Comparison of ENCODE assay signal across 10 mouse cellular contexts in genomic region chr3:121762056-121762852, GRCm38 (mm10). TPM values are rescaled to one million over a fixed set of nuclear protein-coding genes. Genes with fewer than 3 reads are reported as not detected.
DNase-seq lines count a peak whose midpoint lies in the region; ATAC-seq lines count a peak whose summit lies in the region.
"Had no signal": no experiment of that assay in that cellular context is flagged by ENCODE, and none has a peak within 500 bp of the region (broad histone marks: within the 10 kb centered on the region; RNA-seq: fewer than 3 reads in every experiment).

No protein-coding gene starts in this region.

- intact Hi-C loops in gastrocnemius, postnatal 36 days (cut with DNase I), result loop anchor here (10.0 kb wide), 1 partner anchor 227 kb away; the partner anchor contains the start of gene Slc44a3

- no peak overlapping the region for H3K27ac ChIP-seq in hindbrain, embryonic 11.5 days (ENCODE audit: low read depth, low read length)
- no peak overlapping the region for H3K27ac ChIP-seq in hindbrain, embryonic 12.5 days
- H3K27ac ChIP-seq: embryonic facial prominence, embryonic 13.5 days had no signal

- WGBS in hindbrain, embryonic 11.5 days, result 65% methylated on average over 4 of the region's 4 CpGs
- WGBS in hindbrain, embryonic 12.5 days, result 65% methylated on average over 4 of the region's 4 CpGs

- no peaks in the 10 kb centered on the region for H3K9me3 ChIP-seq in hindbrain, embryonic 11.5 days (ENCODE audit: control insufficient read depth, low read length)
- no peaks in the 10 kb centered on the region for H3K9me3 ChIP-seq in hindbrain, embryonic 12.5 days (replicated peaks)
- H3K9me3 ChIP-seq: embryonic facial prominence, embryonic 13.5 days had no signal

- DNase-seq in hindbrain, embryonic 11.5 days (ENCODE audit: low spot score), result peak; percentile 48
- DNase-seq in MEL-GATA-1-ER (ENCODE audit: extremely low read depth, low read depth), result peak; percentile 20
- DNase-seq in lung, postnatal 36 days, result peak; percentile 39
- no peak for DNase-seq in c-Kit-positive CD71-positive TER-119-positive erythroid progenitor cells, embryonic 14.5 days (ENCODE audit: low spot score)
- no peak for DNase-seq in gastrocnemius, postnatal 36 days
- no peak for DNase-seq in layer of hippocampus, adult 11-12 months (ENCODE audit: low spot score)

- no peak overlapping the region for H3K9ac ChIP-seq in hindbrain, embryonic 11.5 days (ENCODE audit: low read depth, low read length)
- H3K9ac ChIP-seq in hindbrain, embryonic 12.5 days, result no peak overlapping the region
- H3K9ac ChIP-seq: embryonic facial prominence, embryonic 13.5 days had no signal

- no peak overlapping the region for H3K4me3 ChIP-seq in hindbrain, embryonic 11.5 days (ENCODE audit: low read depth, low read length)
- H3K4me3 ChIP-seq in hindbrain, embryonic 12.5 days, result no peak overlapping the region
- H3K4me3 ChIP-seq: embryonic facial prominence, embryonic 13.5 days; myocyte had no signal

- no peaks in the 10 kb centered on the region for H3K4me1 ChIP-seq in hindbrain, embryonic 11.5 days (replicated peaks; ENCODE audit: control insufficient read depth, insufficient read depth, low read length)
- no peaks in the 10 kb centered on the region for H3K4me1 ChIP-seq in hindbrain, embryonic 12.5 days
- H3K4me1 ChIP-seq: embryonic facial prominence, embryonic 13.5 days had no signal

- ATAC-seq in hindbrain, embryonic 11.5 days (ENCODE audit: low FRiP score), result no peak
- no peak for ATAC-seq in hindbrain, embryonic 12.5 days (ENCODE audit: low FRiP score)
- 0 out of 2 replicates have a peak, but pooled peaks have one; percentile 49 for ATAC-seq in erythroid progenitor cell, adult 5-6 weeks (replicated peaks; ENCODE audit: low FRiP score, poor library complexity, severe bottlenecking)

- H3K36me3 ChIP-seq in hindbrain, embryonic 11.5 days (ENCODE audit: control insufficient read depth, insufficient read depth, low read length), result no peaks in the 10 kb centered on the region
- H3K36me3 ChIP-seq in hindbrain, embryonic 12.5 days, result peaks cover 41% of the 10 kb centered on the region

- H3K27me3 ChIP-seq in hindbrain, embryonic 11.5 days (ENCODE audit: control insufficient read depth, insufficient read depth, low read length), result no peaks in the 10 kb centered on the region
- no peaks in the 10 kb centered on the region for H3K27me3 ChIP-seq in hindbrain, embryonic 12.5 days
- H3K27me3 ChIP-seq: embryonic facial prominence, embryonic 13.5 days had no signal

- no peak overlapping the region for H3K4me2 ChIP-seq in hindbrain, embryonic 11.5 days (replicated peaks; ENCODE audit: low read depth, low read length)
- no peak overlapping the region for H3K4me2 ChIP-seq in hindbrain, embryonic 12.5 days (replicated peaks)
- H3K4me2 ChIP-seq: embryonic facial prominence, embryonic 13.5 days had no signal

RNA-seq across cellular contexts. Expression of gene F3, which starts 38.9 kb away (rescaled TPM):
- polyA plus RNA-seq in hindbrain, embryonic 11.5 days (2014; fragmentation: Nextera tagmentation; extraction: Ambion mirVana), result 11.7 and 13.6 TPM in 2 replicates
- 6.5 and 7.6 TPM in 2 replicates for polyA plus RNA-seq in hindbrain, embryonic 12.5 days (2016; fragmentation: Nextera tagmentation; extraction: Ambion mirVana)
- total RNA-seq in erythroid progenitor cell, adult 5-6 weeks (2015; ENCODE audit: low replicate concordance), result not detected in 2 replicates
- not detected in 2 replicates for total RNA-seq in erythroid progenitor cell, adult 5-6 weeks (2017; ENCODE audit: low replicate concordance)
- total RNA-seq in gastrocnemius, postnatal 36 days (2021), result 1 to 10 TPM; 4.7 to 5.0 TPM

RNA-seq across cellular contexts. Expression of gene Abcd3, which starts 52.8 kb away (rescaled TPM):
- polyA plus RNA-seq in hindbrain, embryonic 11.5 days (2014; fragmentation: Nextera tagmentation; extraction: Ambion mirVana), result 59.2 and 62.6 TPM in 2 replicates
- polyA plus RNA-seq in hindbrain, embryonic 12.5 days (2016; fragmentation: Nextera tagmentation; extraction: Ambion mirVana), result 65.3 and 72.3 TPM in 2 replicates
- 7.6 and 10.9 TPM in 2 replicates for total RNA-seq in erythroid progenitor cell, adult 5-6 weeks (2015; ENCODE audit: low replicate concordance)
- total RNA-seq in erythroid progenitor cell, adult 5-6 weeks (2017; ENCODE audit: low replicate concordance), result 4.9 and 8.5 TPM in 2 replicates
- total RNA-seq in gastrocnemius, postnatal 36 days (2021), result 10 to 100 TPM; 39.3 to 42.8 TPM

Comparison
In these comparisons a context has a peak if more than half of its experiments do, and no peak if none do; other contexts are left out.
1. DNase-seq: peak in hindbrain, embryonic 11.5 days (single experiment), MEL-GATA-1-ER (single experiment) and lung, postnatal 36 days (single experiment); none in c-Kit-positive CD71-positive TER-119-positive erythroid progenitor cells, embryonic 14.5 days (single experiment), gastrocnemius, postnatal 36 days (0 of 2) and layer of hippocampus, adult 11-12 months (single experiment).
2. RNA of gene F3, which starts 38.9 kb away (total RNA-seq): 4.7 to 5.0 TPM in gastrocnemius, postnatal 36 days; not detected in erythroid progenitor cell, adult 5-6 weeks; every median in the first group is over 4 times any median in the second.